Mouse (Mus musculus) hindbrain, embryonic 15.5 days (tissue): Measurements from ENCODE around the gene Gm45753. TPM values are rescaled to one million over a fixed set of nuclear protein-coding genes. Genes with fewer than 3 reads are reported as not detected.
"Not testable (repeated sequence)": the region's sequence is repeated elsewhere in the genome, so short reads cannot be mapped to it uniquely, and the experiment has no call there.

Experiments used
- ATAC-seq: fragments of 200-750 bp; cut with Nextera tagmentation; 2 replicates; pipeline ENCODE4 v1.8.0; 2017; ENCODE audit warnings: low read depth, moderate number of reproducible peaks, moderate TSS enrichment; ENCODE audit not compliant: low FRiP score
- H3K27ac ChIP-seq: fragments of 300-500 bp; sonication (generic); replicated peaks from 2 replicates; pipeline ENCODE4 v1.5.1; 2015; ENCODE audit warnings: mild to moderate bottlenecking, inconsistent platforms
- H3K27me3 ChIP-seq: fragments of 300-500 bp; sonication (generic); 2 replicates; pipeline ENCODE4 v1.6.1; 2015; ENCODE audit warnings: control low read depth, inconsistent platforms
- H3K36me3 ChIP-seq: fragments of 300-500 bp; sonication (generic); 2 replicates; pipeline ENCODE4 v1.6.1; 2015; ENCODE audit warnings: control low read depth, inconsistent platforms
- H3K4me1 ChIP-seq: fragments of 300-500 bp; sonication (generic); replicated peaks from 2 replicates; pipeline ENCODE4 v1.6.1; 2015; ENCODE audit warnings: control low read depth, inconsistent platforms
- H3K4me2 ChIP-seq: fragments of 300-500 bp; sonication (generic); 2 replicates; pipeline ENCODE4 v1.6.1; 2015; ENCODE audit warnings: moderate library complexity, mild to moderate bottlenecking, inconsistent platforms
- H3K4me3 ChIP-seq: fragments of 300-500 bp; sonication (generic); 2 replicates; pipeline ENCODE4 v1.5.1; 2015; ENCODE audit warnings: mild to moderate bottlenecking, inconsistent platforms
- H3K9ac ChIP-seq: fragments of 300-500 bp; sonication (generic); 2 replicates; pipeline ENCODE4 v1.6.1; 2015; ENCODE audit warnings: inconsistent platforms
- H3K9me3 ChIP-seq: fragments of 300-500 bp; sonication (generic); 2 replicates; pipeline ENCODE4 v1.6.1; 2016; ENCODE audit warnings: control low read depth, inconsistent platforms
- WGBS: fragments of 180-500 bp; shearing (Covaris S2); methylation state at CpG from one replicate; pipeline ENCODE4 v1.1.7; 2015; 5-methylcytosine and 5-hydroxymethylcytosine counted together
- polyA plus RNA-seq: library from polyadenylated mRNA; unstranded; fragments of >200 nt; fragmentation: Nextera tagmentation; extraction: Ambion mirVana; gene quantifications from 2 replicates; pipeline ENCODE4 v1.2.1, GENCODE M21; 2015

Gene Gm45753
- not detected in 2 replicates for polyA plus RNA-seq

GRCm38 (mm10) chr8:45308366-45308765 is at the start of gene Gm45753:
Gene Gm45753 (minus strand): TSS chr8:45308466.
- Histone ChIP-seq H3K4me2 (no peak within 1 kb of the TSS), H3K9ac (no peak within 1 kb of the TSS), H3K27ac (no peak within 1 kb of the TSS), H3K36me3 (no peaks in the 10 kb centered on the region), H3K27me3 (no peaks in the 10 kb centered on the region), H3K4me3 (no peak within 1 kb of the TSS), H3K9me3 (no peaks in the 10 kb centered on the region), H3K4me1 (no peaks in the 10 kb centered on the region)
- ATAC-seq, result no peak
- 94% methylated on average over 13 of the region's 13 CpGs for WGBS

- H3K9ac ChIP-seq, result no peak overlapping the region
- H3K4me2 ChIP-seq, result no peak overlapping the region
- H3K9me3 ChIP-seq, result no peaks in the 10 kb centered on the region
- WGBS, result 78% methylated on average over 6 of the region's 6 CpGs
- no peaks in the 10 kb centered on the region for H3K27me3 ChIP-seq
- H3K36me3 ChIP-seq, result peaks cover 9% of the 10 kb centered on the region
- H3K4me1 ChIP-seq, result 0 out of 2 replicates have a peak, but pooled peaks cover 9% of the 10 kb centered on the region
- no peak overlapping the region for H3K27ac ChIP-seq
- H3K4me3 ChIP-seq, result no peak overlapping the region
- no peak for ATAC-seq
Measured at GRCm38 (mm10) chr8:45355809-45356208, 47.5 kb upstream of the Gm45753 start.

- Histone ChIP-seq H3K9me3 (no peaks in the 10 kb centered on the region), H3K4me3 (no peak overlapping the region), H3K27ac (no peak overlapping the region), H3K4me1 (no peaks in the 10 kb centered on the region), H3K4me2 (no peak overlapping the region), H3K27me3 (no peaks in the 10 kb centered on the region), H3K36me3 (peaks cover 14% of the 10 kb centered on the region; the same call in 1 of the 2 replicates), H3K9ac (no peak overlapping the region)
- 0 out of 2 replicates have a peak, but pooled peaks have one; percentile 38 for ATAC-seq
- 21% methylated on average over 6 of the region's 6 CpGs for WGBS
Measured at GRCm38 (mm10) chr8:45345031-45345430, 36.8 kb upstream of the Gm45753 start.

DNA sequence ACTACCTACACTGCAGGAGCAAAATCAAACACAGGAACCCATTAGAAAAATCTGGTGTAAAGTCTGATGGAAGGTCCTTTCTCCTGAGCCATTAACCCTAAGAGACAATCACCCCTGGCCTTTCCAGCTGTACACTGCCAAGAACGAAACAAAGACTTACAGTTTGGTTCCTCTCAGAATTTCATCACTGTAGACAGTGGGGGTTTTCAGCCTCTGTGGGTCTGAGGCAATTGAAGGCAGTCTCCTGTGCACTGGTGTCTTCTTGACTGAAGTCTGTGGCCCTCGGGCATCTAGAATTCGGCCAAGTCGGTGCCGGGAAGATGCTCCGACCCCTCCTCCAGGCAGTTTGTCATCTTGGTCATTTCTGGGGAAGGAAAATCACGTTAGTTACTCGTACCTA is 36.0 kb upstream of the Gm45753 start:
- 93% methylated on average over 8 of the region's 8 CpGs for WGBS
- no peaks in the 10 kb centered on the region for H3K9me3 ChIP-seq
- no peak for ATAC-seq
- no peak overlapping the region for H3K4me2 ChIP-seq
- H3K4me3 ChIP-seq, result no peak overlapping the region
- no peak overlapping the region for H3K9ac ChIP-seq
- H3K36me3 ChIP-seq, result peaks cover 14% of the 10 kb centered on the region; the same call in 1 of the 2 replicates
- H3K27me3 ChIP-seq, result no peaks in the 10 kb centered on the region
- no peak overlapping the region for H3K27ac ChIP-seq
- no peaks in the 10 kb centered on the region for H3K4me1 ChIP-seq

- no peak overlapping the region for H3K9ac ChIP-seq
- no peak overlapping the region for H3K4me2 ChIP-seq
- no peak overlapping the region for H3K4me3 ChIP-seq
- H3K27me3 ChIP-seq, result no peaks in the 10 kb centered on the region
- H3K36me3 ChIP-seq, result peaks cover 6% of the 10 kb centered on the region; the same call in 1 of the 2 replicates
- no peak for ATAC-seq
- no peak overlapping the region for H3K27ac ChIP-seq
- no peaks in the 10 kb centered on the region for H3K4me1 ChIP-seq
- no peaks in the 10 kb centered on the region for H3K9me3 ChIP-seq
- WGBS, result 90% methylated on average over 12 of the region's 12 CpGs
Measured at GRCm38 (mm10) chr8:45341630-45342628, 33.7 kb upstream of the Gm45753 start.

GRCm38 (mm10) chr8:45333493-45333892 is 25.2 kb upstream of the Gm45753 start:
- 4% methylated on average over 8 of the region's 8 CpGs for WGBS

GRCm38 (mm10) chr8:45332685-45333409 is 24.6 kb upstream of the Gm45753 start, which contains the start of gene Cyp4v3:
Gene Cyp4v3 (minus strand): TSS chr8:45333216.
- ATAC-seq, result peak; percentile 76
- no peaks in the 10 kb centered on the region for H3K9me3 ChIP-seq
- peak within 1 kb of the TSS; percentile 44 for H3K9ac ChIP-seq
- H3K27ac ChIP-seq, result no peak within 1 kb of the TSS
- peaks cover 6% of the 10 kb centered on the region; the same call in 1 of the 2 replicates for H3K4me1 ChIP-seq
- no peaks in the 10 kb centered on the region for H3K36me3 ChIP-seq
- under 1% methylated on average over 44 of the region's 44 CpGs for WGBS
- H3K4me2 ChIP-seq, result peak within 1 kb of the TSS; percentile 91
- peak within 1 kb of the TSS; percentile 53 for H3K4me3 ChIP-seq
- H3K27me3 ChIP-seq, result peaks cover 9% of the 10 kb centered on the region; the same call in 1 of the 2 replicates

More at GRCm38 (mm10) chr8:45333493-45333892, 25.2 kb upstream of the Gm45753 start:
- no peak overlapping the region; the same call in 1 of the 2 replicates for H3K9ac ChIP-seq
- H3K27me3 ChIP-seq, result peaks cover 9% of the 10 kb centered on the region; the same call in 1 of the 2 replicates
- peak; percentile 39; the same call in 1 of the 2 replicates for ATAC-seq
- H3K9me3 ChIP-seq, result no peaks in the 10 kb centered on the region
- H3K4me3 ChIP-seq, result peak overlapping the region; percentile 53
- peaks cover 6% of the 10 kb centered on the region; the same call in 1 of the 2 replicates for H3K4me1 ChIP-seq
- no peak overlapping the region for H3K27ac ChIP-seq
- peak overlapping the region; percentile 91 for H3K4me2 ChIP-seq
- no peaks in the 10 kb centered on the region for H3K36me3 ChIP-seq

- no peaks in the 10 kb centered on the region for H3K9me3 ChIP-seq
- no peak overlapping the region for H3K4me2 ChIP-seq
- WGBS, result 80% methylated on average over 3 of the region's 3 CpGs
- H3K9ac ChIP-seq, result no peak overlapping the region
- no peak overlapping the region for H3K4me3 ChIP-seq
- ATAC-seq, result no peak
- peaks cover 6% of the 10 kb centered on the region; the same call in 1 of the 2 replicates for H3K4me1 ChIP-seq
- no peaks in the 10 kb centered on the region for H3K36me3 ChIP-seq
- H3K27ac ChIP-seq, result no peak overlapping the region
- peaks cover 9% of the 10 kb centered on the region; the same call in 1 of the 2 replicates for H3K27me3 ChIP-seq
Measured at GRCm38 (mm10) chr8:45330856-45331255, 22.6 kb upstream of the Gm45753 start.

DNA sequence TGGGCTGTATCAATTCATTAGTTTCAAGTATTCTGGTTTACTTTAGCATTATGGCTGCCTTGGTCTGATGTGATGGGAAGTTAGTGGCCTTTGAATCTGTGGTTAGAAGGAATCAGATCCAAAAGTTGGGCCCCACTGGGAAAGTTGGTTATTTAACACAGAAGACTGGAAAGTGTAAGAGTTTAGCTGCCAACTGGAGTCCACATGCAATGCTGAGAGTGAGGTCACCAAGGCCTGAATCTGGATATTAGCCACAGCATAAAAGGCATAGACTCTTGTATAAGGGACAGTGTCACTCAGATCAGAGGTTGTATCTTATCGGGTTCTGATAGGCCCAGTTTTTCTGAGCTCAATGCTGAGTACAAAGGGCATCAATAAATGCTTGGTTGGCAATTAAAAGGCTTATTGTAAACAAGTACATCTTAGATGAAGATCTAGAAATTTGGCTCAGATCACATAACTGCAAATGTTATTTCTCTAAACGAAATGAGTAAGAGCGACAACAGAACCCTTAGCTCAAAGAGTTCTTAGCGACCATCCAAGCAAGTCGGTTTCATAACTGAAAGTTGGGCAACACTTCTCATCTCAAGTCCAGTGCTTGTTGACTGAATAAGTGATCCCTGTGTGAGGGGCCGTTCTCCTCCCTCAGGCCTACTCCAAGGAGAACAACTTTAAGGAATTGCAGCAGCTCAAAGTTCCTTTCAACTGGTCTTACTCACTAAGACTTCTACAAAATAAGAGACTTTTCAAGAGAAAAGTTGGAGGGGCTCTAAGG is 21.1 kb upstream of the Gm45753 start:
- no peak overlapping the region for H3K27ac ChIP-seq
- H3K27me3 ChIP-seq, result peaks cover 9% of the 10 kb centered on the region; the same call in 1 of the 2 replicates
- H3K36me3 ChIP-seq, result no peaks in the 10 kb centered on the region
- H3K9ac ChIP-seq, result no peak overlapping the region
- no peak overlapping the region for H3K4me2 ChIP-seq
- H3K4me1 ChIP-seq, result peaks cover 6% of the 10 kb centered on the region; the same call in 1 of the 2 replicates
- no peak overlapping the region for H3K4me3 ChIP-seq
- no peaks in the 10 kb centered on the region for H3K9me3 ChIP-seq
- 92% methylated on average over 6 of the region's 6 CpGs for WGBS
- ATAC-seq, result no peak

DNA sequence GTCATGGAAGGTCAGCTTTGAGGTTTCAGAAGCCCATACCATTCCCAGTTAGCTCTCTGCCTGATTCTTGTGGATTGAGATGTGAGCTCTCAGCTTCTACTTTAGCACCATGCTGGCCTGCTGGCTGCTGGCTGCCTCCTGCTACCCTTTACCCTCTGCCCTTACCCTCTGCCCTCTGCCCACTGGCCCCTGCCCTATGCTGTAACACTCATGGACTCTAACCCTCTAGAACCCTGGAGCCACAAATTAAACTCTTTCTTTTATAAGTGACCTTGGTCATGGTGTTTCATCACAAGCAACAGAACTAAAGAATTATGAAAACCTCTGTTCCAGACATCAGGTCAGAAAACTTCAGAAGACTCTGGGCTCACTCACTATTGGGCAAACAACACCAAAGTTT is 18.8 kb upstream of the Gm45753 start:
- H3K36me3 ChIP-seq, H3K27me3 ChIP-seq, H3K27ac ChIP-seq: not testable (repeated sequence)

GRCm38 (mm10) chr8:45324151-45324550 is 15.9 kb upstream of the Gm45753 start:
- H3K27me3 ChIP-seq, result no peaks in the 10 kb centered on the region
- 84% methylated on average over 4 of the region's 4 CpGs for WGBS
- H3K4me2 ChIP-seq, result no peak overlapping the region
- no peaks in the 10 kb centered on the region for H3K36me3 ChIP-seq
- H3K9me3 ChIP-seq, result no peaks in the 10 kb centered on the region
- H3K4me1 ChIP-seq, result no peaks in the 10 kb centered on the region
- H3K27ac ChIP-seq, result no peak overlapping the region
- no peak overlapping the region for H3K9ac ChIP-seq
- H3K4me3 ChIP-seq, result no peak overlapping the region
- no peak for ATAC-seq

More for the DNA sequence above, 18.8 kb upstream of the Gm45753 start:
- not testable (repeated sequence) for H3K4me3 ChIP-seq, H3K9ac ChIP-seq, H3K9me3 ChIP-seq, H3K4me1 ChIP-seq, ATAC-seq, H3K4me2 ChIP-seq
